17 mouse cellular contexts compared by ENCODE assay signal in genomic region chr4:31536811-31537210, GRCm38 (mm10).
"Had no signal": no experiment of that assay in that cellular context is flagged by ENCODE, and none has a peak within 500 bp of the region (broad histone marks: within the 10 kb centered on the region; RNA-seq: fewer than 3 reads in every experiment).

No protein-coding gene starts in this region.

- H3K4me2 ChIP-seq: lung, embryonic 14.5 days; midbrain, embryonic 12.5 days; neural tube, embryonic 13.5 days; neural tube, embryonic 15.5 days; stomach, embryonic 15.5 days had no signal

- DNase-seq: lung, adult 18-20 months; lung, embryonic 14.5 days; lung, postnatal 10 days; lung, postnatal 4 days; midbrain, embryonic 14.5 days; right cerebral cortex, postnatal 14 days; thymus, adult 2 months; thymus, postnatal 25 days; thymus, postnatal 4 days had no signal

- ATAC-seq: midbrain, embryonic 16.5 days had no signal

- H3K27me3 ChIP-seq: midbrain, embryonic 12.5 days; neural tube, embryonic 13.5 days; neural tube, embryonic 15.5 days; stomach, embryonic 15.5 days had no signal

- H3K9me3 ChIP-seq: midbrain, embryonic 10.5 days; midbrain, embryonic 12.5 days; neural tube, embryonic 13.5 days; neural tube, embryonic 15.5 days; stomach, embryonic 15.5 days had no signal

- H3K36me3 ChIP-seq: midbrain, embryonic 10.5 days; midbrain, embryonic 12.5 days; neural tube, embryonic 13.5 days; neural tube, embryonic 15.5 days; stomach, embryonic 15.5 days had no signal

- H3K9ac ChIP-seq: lung, embryonic 14.5 days; midbrain, embryonic 12.5 days; neural tube, embryonic 13.5 days; neural tube, embryonic 15.5 days; stomach, embryonic 15.5 days had no signal

- H3K27ac ChIP-seq: midbrain, embryonic 10.5 days; midbrain, embryonic 12.5 days; neural tube, embryonic 13.5 days; neural tube, embryonic 15.5 days; stomach, embryonic 15.5 days; stomach, postnatal 0 days had no signal

- H3K4me1 ChIP-seq: midbrain, embryonic 10.5 days; midbrain, embryonic 12.5 days; neural tube, embryonic 13.5 days; neural tube, embryonic 15.5 days; stomach, embryonic 15.5 days had no signal

- H3K4me3 ChIP-seq: midbrain, embryonic 10.5 days; midbrain, embryonic 12.5 days; myocyte; neural tube, embryonic 13.5 days; neural tube, embryonic 15.5 days; stomach, embryonic 15.5 days had no signal
